Mouse (Mus musculus) brain, embryonic 14.5 days (tissue): ENCODE data around the gene Tgfbr3.

Experiments
- CTCF ChIP-seq: fragments of 200-500 bp; IDR thresholded peaks from 2 replicates; pipeline ENCODE4 v1.5.1; 2012; ENCODE audit warnings: inconsistent platforms, mild to moderate bottlenecking, moderate library complexity, borderline replicate concordance; ENCODE audit not compliant: insufficient read depth, insufficient read length; ENCODE audit errors: extremely low read depth
- POLR2A ChIP-seq: fragments of 200-500 bp; IDR thresholded peaks from 2 replicates; pipeline ENCODE4 v1.6.1; 2012; ENCODE audit warnings: mild to moderate bottlenecking, inconsistent platforms, borderline replicate concordance; ENCODE audit not compliant: poor library complexity, insufficient read depth, insufficient read length, severe bottlenecking; ENCODE audit errors: extremely low read depth

- TF ChIP-seq CTCF = no peak
- no peak for TF ChIP-seq POLR2A
Observed at GRCm38 (mm10) chr5:107079920-107080319, 209.5 kb downstream of the Tgfbr3 start.
